Mouse (Mus musculus) thymus, adult 2 months (tissue): ENCODE results near the gene Ifnlr1.

Experiments used
- CTCF ChIP-seq: fragments of 200-500 bp; IDR thresholded peaks from 2 replicates; pipeline ENCODE4 v1.5.1; 2012; ENCODE audit warnings: mild to moderate bottlenecking, control low read depth, low read length, moderate library complexity, borderline replicate concordance; ENCODE audit not compliant: control insufficient read depth, poor library complexity, insufficient read depth; ENCODE audit errors: extremely low read depth
- POLR2A ChIP-seq: fragments of 200-500 bp; IDR thresholded peaks from 2 replicates; pipeline ENCODE4 v1.6.1; 2012; ENCODE audit warnings: mild to moderate bottlenecking, low read length, control low read depth, moderate library complexity; ENCODE audit not compliant: control insufficient read depth, poor library complexity, insufficient read depth; ENCODE audit errors: extremely low read depth

DNA sequence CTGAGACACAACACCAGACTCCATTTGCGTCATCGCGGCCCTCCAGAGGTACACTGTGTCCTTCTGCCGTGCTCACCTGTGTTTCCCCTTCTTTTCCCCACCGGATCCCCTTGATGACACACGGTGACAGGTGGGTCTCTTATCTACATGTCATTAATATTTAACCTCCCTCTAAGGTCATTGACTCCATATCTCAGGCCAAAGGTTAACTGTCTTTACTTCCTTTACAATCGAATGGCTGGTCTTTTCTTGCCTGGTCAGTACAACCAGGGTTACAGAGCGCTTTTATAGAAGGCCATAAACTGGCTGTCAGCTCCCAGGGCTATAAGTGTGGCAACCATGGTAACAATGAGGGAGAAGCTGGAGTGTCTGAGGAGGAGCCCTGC is 66.7 kb downstream of the Ifnlr1 start:
- TF ChIP-seq CTCF (no peak), POLR2A (no peak)
